Mouse (Mus musculus) spleen, adult 2 months (tissue): ENCODE measurements at regions not wholly inside any gene's neighbourhood (a gene's known extent, or its start where the extent isn't known, plus 50 kb on each side); places are given as distances from the start of the nearest gene placed in this dataset.

Source experiments
- DNase-seq, 2 experiments: peaks; one replicate each; pipeline versions ENCODE4 v3.0.0 to v3.0.0-alpha.2; 2012 to 2021; ENCODE audit warnings: low spot score in 2 of 2, low read depth in 1 of 2
- H3K27ac ChIP-seq: fragments of 200-500 bp; 2 replicates; pipeline ENCODE4 v1.5.1; 2012; ENCODE audit warnings: low read length, inconsistent platforms; ENCODE audit not compliant: insufficient read depth
- H3K27me3 ChIP-seq: fragments of 200-500 bp; 2 replicates; pipeline ENCODE4 v1.6.1; 2012; ENCODE audit warnings: mild to moderate bottlenecking, moderate library complexity, low read length, inconsistent platforms; ENCODE audit not compliant: control insufficient read depth, insufficient read depth
- H3K36me3 ChIP-seq: fragments of 200-500 bp; 2 replicates; pipeline ENCODE4 v1.6.1; 2012; ENCODE audit warnings: mild to moderate bottlenecking, low read length, inconsistent platforms; ENCODE audit not compliant: control insufficient read depth, insufficient read depth
- H3K4me1 ChIP-seq: fragments of 200-500 bp; 2 replicates; pipeline ENCODE4 v1.6.1; 2011; ENCODE audit warnings: inconsistent platforms; ENCODE audit not compliant: control insufficient read depth, insufficient read depth, insufficient read length
- H3K4me3 ChIP-seq: fragments of 200-500 bp; 2 replicates; pipeline ENCODE4 v1.5.1; 2011; ENCODE audit warnings: mild to moderate bottlenecking, inconsistent platforms; ENCODE audit not compliant: insufficient read depth, insufficient read length; ENCODE audit errors: extremely low read depth
- CTCF ChIP-seq: fragments of 200-500 bp; IDR thresholded peaks from 2 replicates; pipeline ENCODE4 v1.5.1; 2011; ENCODE audit warnings: mild to moderate bottlenecking, inconsistent platforms; ENCODE audit not compliant: insufficient read depth, insufficient read length, insufficient replicate concordance; ENCODE audit errors: extremely low read depth
- POLR2A ChIP-seq: fragments of 200-500 bp; IDR thresholded peaks from 2 replicates; pipeline ENCODE4 v1.6.1; 2011; ENCODE audit warnings: low read depth, low read length, inconsistent platforms
- WGBS: fragments of 180-500 bp; shearing (Covaris S2); methylation state at CpG from one replicate; pipeline ENCODE4 v1.1.7; 2018; 5-methylcytosine and 5-hydroxymethylcytosine counted together

DNA sequence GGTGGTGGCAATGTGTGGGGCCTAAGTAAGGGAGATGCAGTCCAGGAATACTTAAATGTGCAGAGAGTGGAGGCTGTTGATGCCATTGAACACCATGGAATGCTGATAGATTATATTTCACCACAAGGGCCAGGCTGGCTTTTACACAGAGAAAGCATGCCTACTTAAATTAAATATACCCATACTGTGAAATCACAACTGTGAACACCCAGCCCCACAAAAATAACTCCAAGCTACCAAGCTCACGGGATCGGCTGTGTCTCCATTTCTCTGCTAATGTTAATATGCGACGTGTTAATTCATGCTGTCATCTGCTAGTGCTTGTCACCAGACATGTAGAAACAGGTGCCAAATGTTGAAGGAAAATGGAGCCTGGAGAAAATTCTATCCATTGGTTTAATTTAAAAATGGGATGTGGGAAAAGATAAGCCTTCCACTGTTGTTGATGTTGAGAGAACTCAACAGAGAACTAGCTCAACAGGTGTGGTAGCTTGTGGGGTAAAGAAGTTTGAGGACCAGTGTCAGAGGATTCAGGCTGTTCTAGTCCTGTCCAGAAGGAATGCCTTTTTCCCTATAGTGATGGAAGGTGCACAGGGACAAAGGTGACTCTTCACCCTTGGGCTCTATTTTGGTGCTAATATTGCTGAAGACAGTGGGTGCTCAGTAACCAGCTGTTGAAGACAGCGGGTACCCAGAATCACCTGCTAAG lies 161.6 kb upstream of the Marcks start:
- WGBS, result 92% methylated on average over 5 of the region's 5 CpGs
- TF ChIP-seq CTCF (no peak), POLR2A (no peak)
- Histone ChIP-seq H3K4me1 (no peaks in the 10 kb centered on the region), H3K4me3 (no peak overlapping the region), H3K27me3 (no peaks in the 10 kb centered on the region), H3K27ac (no peak overlapping the region), H3K36me3 (no peaks in the 10 kb centered on the region)
- DNase-seq, result no peak

DNA sequence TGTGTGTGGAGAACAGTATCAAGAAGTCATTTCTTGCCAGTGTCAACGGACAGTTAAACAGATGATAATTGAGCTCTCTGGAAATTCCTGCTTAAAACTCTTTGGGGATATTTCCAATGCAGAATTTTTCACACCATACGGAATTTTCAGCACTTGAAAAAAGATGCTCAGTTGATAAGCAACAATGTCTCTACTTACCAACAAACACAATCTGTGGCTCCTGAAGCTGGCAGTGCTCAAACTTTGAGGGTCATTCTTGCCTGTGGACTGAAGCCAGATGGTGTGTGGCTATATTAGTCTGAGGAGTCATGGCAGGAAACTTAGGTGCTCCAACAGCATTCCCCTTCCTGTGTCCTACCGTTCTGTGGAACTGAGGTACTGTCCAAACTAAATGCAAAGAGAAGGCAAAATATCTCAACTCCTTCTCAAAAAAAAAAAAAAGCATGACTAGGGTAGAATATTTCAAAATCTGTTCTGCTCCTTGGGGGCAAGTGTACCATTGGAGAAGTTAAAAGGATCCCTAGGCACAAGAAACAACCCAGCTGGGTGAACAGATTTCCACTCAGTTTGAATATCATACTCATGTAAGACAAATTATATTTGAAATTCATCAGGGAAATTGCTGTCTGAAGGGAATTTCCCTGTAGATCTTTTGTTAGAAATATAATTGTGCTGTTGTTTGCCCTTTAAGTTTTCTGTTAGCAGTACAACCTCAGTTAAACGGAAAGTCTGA lies 160.1 kb upstream of the Marcks start:
- Histone ChIP-seq H3K36me3 (no peaks in the 10 kb centered on the region), H3K4me3 (no peak overlapping the region), H3K27ac (no peak overlapping the region), H3K4me1 (no peaks in the 10 kb centered on the region), H3K27me3 (no peaks in the 10 kb centered on the region)
- no peak for TF ChIP-seq CTCF
- no peak for TF ChIP-seq POLR2A
- no peak for DNase-seq
- 87% methylated on average over 4 of the region's 4 CpGs for WGBS

DNA sequence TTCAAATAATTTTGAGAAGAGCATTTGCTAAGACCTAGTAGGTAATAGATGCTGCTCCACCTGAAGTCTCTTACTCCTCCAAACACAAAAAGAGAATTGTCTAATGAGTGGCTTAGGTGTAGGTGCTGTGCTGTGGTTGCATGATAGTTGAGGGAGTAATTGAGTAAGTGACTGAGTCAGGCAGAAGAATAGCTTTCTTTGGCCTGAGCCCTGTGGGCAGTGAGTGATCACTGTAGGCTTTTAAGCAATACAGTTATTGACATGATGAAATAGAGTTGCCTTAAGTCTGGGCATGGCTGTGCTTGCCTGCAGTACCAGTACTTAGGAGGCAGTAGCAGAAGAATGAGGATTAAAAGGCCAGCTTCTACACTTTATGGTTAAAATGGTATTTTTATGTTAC lies 155.5 kb upstream of the Marcks start:
- Histone ChIP-seq H3K27me3 (no peaks in the 10 kb centered on the region), H3K36me3 (no peaks in the 10 kb centered on the region)
- TF ChIP-seq POLR2A (no peak), CTCF (no peak)

DNA sequence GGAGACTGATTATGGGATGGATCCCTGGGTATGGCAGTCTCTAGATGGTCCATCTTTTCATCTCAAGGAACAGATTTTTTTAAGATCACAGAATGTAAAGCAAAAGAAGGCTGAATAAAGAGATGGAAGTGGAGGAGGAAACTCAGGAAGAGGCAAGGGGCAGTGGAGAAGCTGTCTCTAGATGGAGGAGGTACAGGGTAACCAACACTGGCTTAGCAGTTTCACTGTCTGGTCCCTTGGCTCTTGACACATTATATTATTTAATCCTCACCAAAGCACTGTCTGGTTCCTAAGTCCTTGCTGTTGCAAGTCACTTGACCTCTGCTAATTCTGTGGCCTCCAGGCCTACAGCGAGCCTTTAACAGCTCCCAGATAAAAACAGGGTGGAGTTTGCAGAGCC lies 154.6 kb upstream of the Marcks start:
- Histone ChIP-seq H3K36me3 (no peaks in the 10 kb centered on the region), H3K27me3 (no peaks in the 10 kb centered on the region), H3K27ac (no peak overlapping the region), H3K4me3 (no peak overlapping the region), H3K4me1 (peaks cover 11% of the 10 kb centered on the region)
- DNase-seq, result no peak
- 89% methylated on average over 1 of the region's 1 CpGs for WGBS
- no peak for TF ChIP-seq POLR2A
- no peak for TF ChIP-seq CTCF

More for the DNA sequence above, 155.5 kb upstream of the Marcks start:
- peaks cover 11% of the 10 kb centered on the region for H3K4me1 ChIP-seq
- DNase-seq, result no peak
- no peak overlapping the region for H3K27ac ChIP-seq
- no peak overlapping the region for H3K4me3 ChIP-seq

DNA sequence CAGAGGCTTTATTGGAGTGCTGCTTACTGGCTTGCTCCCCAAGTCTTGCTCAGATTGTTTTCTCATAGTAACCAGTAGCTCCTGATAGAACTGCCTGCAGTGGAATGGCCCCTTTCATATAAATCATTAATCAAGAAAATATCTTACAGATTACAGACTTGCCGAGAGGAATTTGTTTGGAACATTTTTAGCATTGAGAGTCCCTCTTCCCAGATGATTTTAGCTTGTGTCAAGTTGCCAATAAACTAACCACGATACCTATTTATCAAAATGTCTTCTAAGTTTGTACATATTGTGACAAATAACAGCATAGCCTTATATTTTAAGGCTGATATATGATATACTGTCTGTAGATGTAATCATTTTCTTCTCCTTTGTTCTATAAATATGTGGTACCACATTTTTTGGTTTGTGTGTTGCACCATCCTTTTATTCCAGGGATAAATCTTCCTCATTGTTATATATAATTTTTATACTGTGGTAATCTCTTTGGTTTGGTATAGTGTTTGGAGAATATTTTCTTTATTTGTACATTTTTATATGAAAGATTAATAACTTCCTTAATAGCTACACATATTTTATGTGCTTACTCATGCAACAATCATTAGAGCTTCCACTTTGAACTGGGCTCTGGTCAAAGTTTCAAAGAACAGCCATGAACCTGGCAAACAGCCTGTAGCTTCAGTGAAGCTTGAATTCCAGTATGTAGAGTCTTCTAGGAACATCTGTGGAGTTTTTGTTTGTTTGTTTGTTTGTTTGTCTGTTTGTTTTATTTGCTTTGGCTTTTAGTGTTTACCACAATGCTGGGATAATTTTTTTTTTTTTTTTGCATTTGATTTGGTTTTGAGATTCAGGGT lies 153.1 kb upstream of the Marcks start:
- TF ChIP-seq CTCF (no peak), POLR2A (no peak)
- Histone ChIP-seq H3K4me1 (peaks cover 11% of the 10 kb centered on the region), H3K36me3 (no peaks in the 10 kb centered on the region), H3K27ac (no peak overlapping the region), H3K27me3 (no peaks in the 10 kb centered on the region), H3K4me3 (no peak overlapping the region; the same call in 1 of the 2 replicates)
- WGBS, result 90% methylated on average over 2 of the region's 2 CpGs
- DNase-seq, result no peak

DNA sequence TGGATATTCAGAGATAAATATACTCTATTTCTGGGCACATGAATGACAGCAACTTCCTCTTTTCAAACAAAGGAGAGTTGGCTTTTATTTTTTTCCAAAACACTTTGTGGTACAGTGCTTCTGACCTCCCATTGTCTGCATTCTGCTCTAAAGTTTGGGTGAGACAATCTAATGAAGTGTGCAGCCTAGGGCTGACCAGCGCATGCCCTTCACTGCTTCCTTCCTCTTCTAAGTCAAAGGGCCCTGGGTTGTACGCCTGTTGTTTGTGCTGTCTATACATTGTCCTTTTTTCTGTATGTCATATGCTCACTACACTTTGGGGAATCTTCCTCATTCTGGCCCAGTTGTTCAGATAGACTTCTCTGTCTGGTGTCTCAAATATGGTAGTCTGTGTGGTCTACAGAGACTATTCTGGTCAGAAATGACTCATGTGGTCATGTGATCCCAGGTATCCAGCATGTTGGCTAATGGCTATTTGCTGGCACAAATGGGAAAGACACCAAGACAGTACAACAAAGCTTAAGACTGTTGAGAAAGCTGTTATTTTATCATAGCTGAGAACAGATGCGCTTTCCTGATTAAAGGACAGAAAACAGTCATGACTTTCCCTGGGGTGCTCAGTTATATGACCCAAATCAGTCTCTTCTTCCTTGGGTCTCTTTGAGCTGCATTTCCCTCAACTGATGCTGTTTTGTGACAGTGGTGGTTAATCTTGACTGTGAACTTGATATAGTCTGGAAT lies 151.4 kb upstream of the Marcks start:
- WGBS, result 50% methylated on average over 3 of the region's 3 CpGs
- H3K4me3 ChIP-seq, result no peak overlapping the region
- TF ChIP-seq POLR2A (no peak), CTCF (no peak)
- peak; percentile 23 to 31 for DNase-seq
- H3K27me3 ChIP-seq, result no peaks in the 10 kb centered on the region
- no peaks in the 10 kb centered on the region for H3K36me3 ChIP-seq
- no peak overlapping the region for H3K27ac ChIP-seq
- H3K4me1 ChIP-seq, result peaks cover 11% of the 10 kb centered on the region
